Mouse (Mus musculus) heart, embryonic 13.5 days (tissue): ENCODE data around the gene Klhl26. TPM values are rescaled to one million over a fixed set of nuclear protein-coding genes. Genes with fewer than 3 reads are reported as not detected.

ENCODE experiments used
- ATAC-seq: fragments of 200-750 bp; cut with Nextera tagmentation; 2 replicates; pipeline ENCODE4 v1.8.0; 2017; ENCODE audit warnings: moderate TSS enrichment; ENCODE audit not compliant: insufficient number of reproducible peaks, low FRiP score, low TSS enrichment; ENCODE audit errors: extremely low read depth
- H3K27ac ChIP-seq: fragments of 300-500 bp; sonication (generic); replicated peaks from 2 replicates; pipeline ENCODE4 v1.5.1; 2015; ENCODE audit warnings: moderate library complexity, mild to moderate bottlenecking, inconsistent platforms
- H3K27me3 ChIP-seq: fragments of 300-500 bp; sonication (generic); replicated peaks from 2 replicates; pipeline ENCODE4 v1.6.1; 2015; ENCODE audit warnings: mild to moderate bottlenecking, inconsistent platforms
- H3K36me3 ChIP-seq: fragments of 300-500 bp; sonication (generic); 2 replicates; pipeline ENCODE4 v1.6.1; 2015; ENCODE audit warnings: mild to moderate bottlenecking, inconsistent platforms
- H3K4me1 ChIP-seq: fragments of 300-500 bp; sonication (generic); 2 replicates; pipeline ENCODE4 v1.6.1; 2015; ENCODE audit warnings: inconsistent platforms
- H3K4me2 ChIP-seq: fragments of 300-500 bp; sonication (generic); 2 replicates; pipeline ENCODE4 v1.6.1; 2015; ENCODE audit warnings: inconsistent platforms, mild to moderate bottlenecking, moderate library complexity
- H3K4me3 ChIP-seq: fragments of 300-500 bp; sonication (generic); 2 replicates; pipeline ENCODE4 v1.5.1; 2015; ENCODE audit warnings: moderate library complexity, mild to moderate bottlenecking, inconsistent platforms
- H3K9ac ChIP-seq: fragments of 300-500 bp; sonication (generic); 2 replicates; pipeline ENCODE4 v1.6.1; 2015; ENCODE audit warnings: inconsistent platforms, mild to moderate bottlenecking, moderate library complexity
- H3K9me3 ChIP-seq: fragments of 300-500 bp; sonication (generic); 2 replicates; pipeline ENCODE4 v1.6.1; 2016; ENCODE audit warnings: inconsistent platforms
- WGBS: fragments of 180-500 bp; shearing (Covaris S2); methylation state at CpG from one replicate; pipeline ENCODE4 v1.1.7; 2015; ENCODE audit warnings: mixed read lengths; 5-methylcytosine and 5-hydroxymethylcytosine counted together
- polyA plus RNA-seq: library from polyadenylated mRNA; unstranded; fragments of >200 nt; fragmentation: Nextera tagmentation; extraction: Ambion mirVana; gene quantifications from 2 replicates; pipeline ENCODE4 v1.2.1, GENCODE M21; 2015

The Klhl26 gene
- polyA plus RNA-seq, 1 experiment from 2014 or later, result 12.4 TPM

GRCm38 (mm10) chr8:70500386-70501301 is 23.9 kb upstream of the Klhl26 start:
- Histone ChIP-seq H3K4me2 (peak overlapping the region; percentile 46), H3K27me3 (peaks cover 85% of the 10 kb centered on the region), H3K36me3 (peaks cover 12% of the 10 kb centered on the region; the same call in 1 of the 2 replicates), H3K9me3 (no peaks in the 10 kb centered on the region), H3K4me1 (peaks cover 59% of the 10 kb centered on the region), H3K4me3 (peak overlapping the region; percentile 9; the same call in 1 of the 2 replicates), H3K27ac (no peak overlapping the region), H3K9ac (0 out of 2 replicates have a peak overlapping the region, but pooled peaks have one; percentile 1)
- 6% methylated on average over 39 of the region's 39 CpGs for WGBS
- peak; percentile 15; the same call in 1 of the 2 replicates for ATAC-seq

- H3K4me2 ChIP-seq, result peak overlapping the region; percentile 4; the same call in 1 of the 2 replicates
- H3K27ac ChIP-seq, result no peak overlapping the region
- peaks cover 52% of the 10 kb centered on the region for H3K4me1 ChIP-seq
- no peak for ATAC-seq
- H3K9ac ChIP-seq, result peak overlapping the region; percentile 12; the same call in 1 of the 2 replicates
- 8% methylated on average over 12 of the region's 12 CpGs for WGBS
- peaks cover 100% of the 10 kb centered on the region for H3K27me3 ChIP-seq
- H3K36me3 ChIP-seq, result no peaks in the 10 kb centered on the region
- H3K4me3 ChIP-seq, result peak overlapping the region; percentile 3; the same call in 1 of the 2 replicates
- no peaks in the 10 kb centered on the region for H3K9me3 ChIP-seq
Observed at GRCm38 (mm10) chr8:70495771-70496062, 18.9 kb upstream of the Klhl26 start.

- peaks cover 51% of the 10 kb centered on the region for H3K4me1 ChIP-seq
- H3K27me3 ChIP-seq, result peaks cover 100% of the 10 kb centered on the region
- H3K4me2 ChIP-seq, result peak overlapping the region; percentile 4
- ATAC-seq, result no peak
- no peaks in the 10 kb centered on the region for H3K36me3 ChIP-seq
- peak overlapping the region; percentile 12; the same call in 1 of the 2 replicates for H3K9ac ChIP-seq
- 3% methylated on average over 21 of the region's 21 CpGs for WGBS
- H3K27ac ChIP-seq, result no peak overlapping the region
- no peaks in the 10 kb centered on the region for H3K9me3 ChIP-seq
- peak overlapping the region; percentile 3; the same call in 1 of the 2 replicates for H3K4me3 ChIP-seq
Observed at GRCm38 (mm10) chr8:70495001-70495770, 18.4 kb upstream of the Klhl26 start.

GRCm38 (mm10) chr8:70494416-70494945 is 17.7 kb upstream of the Klhl26 start:
- peaks cover 100% of the 10 kb centered on the region for H3K27me3 ChIP-seq
- ATAC-seq, result no peak
- H3K9me3 ChIP-seq, result no peaks in the 10 kb centered on the region
- H3K4me3 ChIP-seq, result peak overlapping the region; percentile 49
- 4% methylated on average over 28 of the region's 28 CpGs for WGBS
- H3K4me1 ChIP-seq, result peaks cover 50% of the 10 kb centered on the region
- no peak overlapping the region for H3K9ac ChIP-seq
- H3K4me2 ChIP-seq, result peak overlapping the region; percentile 72; the same call in 1 of the 2 replicates
- H3K27ac ChIP-seq, result no peak overlapping the region
- H3K36me3 ChIP-seq, result no peaks in the 10 kb centered on the region

- H3K9ac ChIP-seq, result peak overlapping the region; percentile 70; the same call in 1 of the 2 replicates
- peaks cover 56% of the 10 kb centered on the region for H3K4me1 ChIP-seq
- WGBS, result 2% methylated on average over 46 of the region's 47 CpGs
- no peaks in the 10 kb centered on the region for H3K36me3 ChIP-seq
- peaks cover 100% of the 10 kb centered on the region for H3K27me3 ChIP-seq
- peak overlapping the region; percentile 72 for H3K4me2 ChIP-seq
- H3K27ac ChIP-seq, result no peak overlapping the region
- H3K4me3 ChIP-seq, result peak overlapping the region; percentile 49
- no peaks in the 10 kb centered on the region for H3K9me3 ChIP-seq
- ATAC-seq, result no peak
Observed at GRCm38 (mm10) chr8:70493692-70494415, 17.1 kb upstream of the Klhl26 start.

GRCm38 (mm10) chr8:70492664-70493640 is 16.2 kb upstream of the Klhl26 start, which contains the start of gene Crlf1:
TSS of gene Crlf1 (plus strand) at chr8:70493158.
- H3K9me3 ChIP-seq, result no peaks in the 10 kb centered on the region
- peak within 1 kb of the TSS; percentile 72 for H3K4me2 ChIP-seq
- H3K27me3 ChIP-seq, result peaks cover 100% of the 10 kb centered on the region
- H3K4me3 ChIP-seq, result peak within 1 kb of the TSS; percentile 49
- WGBS, result under 1% methylated on average over 92 of the region's 93 CpGs
- no peaks in the 10 kb centered on the region for H3K36me3 ChIP-seq
- peaks cover 62% of the 10 kb centered on the region for H3K4me1 ChIP-seq
- ATAC-seq, result no peak
- no peak within 1 kb of the TSS for H3K27ac ChIP-seq
- H3K9ac ChIP-seq, result peak within 1 kb of the TSS; percentile 70

- Histone ChIP-seq H3K36me3 (no peaks in the 10 kb centered on the region), H3K4me1 (peaks cover 71% of the 10 kb centered on the region), H3K9ac (no peak overlapping the region), H3K9me3 (no peaks in the 10 kb centered on the region), H3K4me2 (no peak overlapping the region), H3K4me3 (no peak overlapping the region), H3K27ac (no peak overlapping the region), H3K27me3 (peaks cover 100% of the 10 kb centered on the region)
- no peak for ATAC-seq
- WGBS, result 4% methylated on average over 20 of the region's 20 CpGs
Observed at GRCm38 (mm10) chr8:70490880-70491495, 14.2 kb upstream of the Klhl26 start.

- peaks cover 100% of the 10 kb centered on the region for H3K27me3 ChIP-seq
Observed at GRCm38 (mm10) chr8:70490061-70490879, 13.5 kb upstream of the Klhl26 start.

GRCm38 (mm10) chr8:70489576-70489975 is 12.8 kb upstream of the Klhl26 start:
- under 1% methylated on average over 41 of the region's 41 CpGs for WGBS

More at GRCm38 (mm10) chr8:70490061-70490879, 13.5 kb upstream of the Klhl26 start:
- no peaks in the 10 kb centered on the region for H3K36me3 ChIP-seq
- peaks cover 66% of the 10 kb centered on the region for H3K4me1 ChIP-seq
- no peak overlapping the region for H3K27ac ChIP-seq
- no peaks in the 10 kb centered on the region for H3K9me3 ChIP-seq
- ATAC-seq, result no peak
- peak overlapping the region; percentile 69; the same call in 1 of the 2 replicates for H3K4me2 ChIP-seq
- H3K4me3 ChIP-seq, result peak overlapping the region; percentile 45; the same call in 1 of the 2 replicates
- no peak overlapping the region for H3K9ac ChIP-seq
- WGBS, result 13% methylated on average over 10 of the region's 10 CpGs

More at GRCm38 (mm10) chr8:70489576-70489975, 12.8 kb upstream of the Klhl26 start:
- no peaks in the 10 kb centered on the region for H3K36me3 ChIP-seq
- H3K9ac ChIP-seq, result peak overlapping the region; percentile 58
- peaks cover 61% of the 10 kb centered on the region for H3K4me1 ChIP-seq
- peak overlapping the region; percentile 69 for H3K4me2 ChIP-seq
- H3K27me3 ChIP-seq, result peaks cover 100% of the 10 kb centered on the region
- no peaks in the 10 kb centered on the region for H3K9me3 ChIP-seq
- peak overlapping the region; percentile 45 for H3K4me3 ChIP-seq
- ATAC-seq, result no peak
- no peak overlapping the region for H3K27ac ChIP-seq
